Mouse (Mus musculus): Measurements from ENCODE around the gene Pagr1b.

Gene Pagr1b

DNA sequence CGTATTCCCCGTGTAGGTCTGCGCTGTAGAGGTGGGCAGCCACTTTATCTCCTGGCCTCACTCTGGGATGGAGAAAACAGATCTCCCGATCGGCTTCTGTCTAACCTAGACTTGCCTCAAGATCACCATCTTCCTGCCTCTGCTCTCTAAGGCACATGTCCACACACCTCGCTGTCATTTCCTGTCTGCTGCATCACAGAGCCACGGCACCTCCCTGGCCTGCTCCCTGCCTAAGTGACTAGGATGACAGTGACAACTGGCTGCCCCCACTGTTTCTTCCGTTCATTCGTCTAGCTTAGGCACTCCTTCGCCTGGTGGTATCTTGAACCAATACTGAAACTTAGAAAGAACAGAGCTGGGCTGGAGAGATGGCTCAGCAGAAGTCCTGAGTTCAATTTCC lies 16.7 kb downstream of the Pagr1b start:
- in situ Hi-C loops (cut with MboI): no loop called here

DNA sequence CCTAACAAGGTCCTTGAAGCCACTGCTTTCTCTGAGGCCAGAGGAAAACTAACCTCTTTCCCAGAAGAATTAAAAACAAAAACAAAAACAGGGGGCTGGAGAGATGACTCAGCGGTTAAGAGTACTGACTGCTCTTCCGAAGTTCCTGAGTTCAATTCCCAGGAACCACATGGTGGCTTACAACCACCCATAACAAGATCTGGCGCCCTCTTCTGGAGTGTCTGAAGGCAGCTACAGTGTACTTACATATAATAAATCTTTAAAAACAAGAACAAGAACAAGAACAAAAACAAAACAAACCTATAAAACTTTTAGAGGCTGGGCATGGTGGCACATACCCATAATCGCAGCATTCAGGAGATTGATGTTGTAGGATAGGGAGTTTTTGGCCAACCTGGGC lies 19.8 kb downstream of the Pagr1b start:
- in situ Hi-C loops (cut with MboI): no loop called here

DNA sequence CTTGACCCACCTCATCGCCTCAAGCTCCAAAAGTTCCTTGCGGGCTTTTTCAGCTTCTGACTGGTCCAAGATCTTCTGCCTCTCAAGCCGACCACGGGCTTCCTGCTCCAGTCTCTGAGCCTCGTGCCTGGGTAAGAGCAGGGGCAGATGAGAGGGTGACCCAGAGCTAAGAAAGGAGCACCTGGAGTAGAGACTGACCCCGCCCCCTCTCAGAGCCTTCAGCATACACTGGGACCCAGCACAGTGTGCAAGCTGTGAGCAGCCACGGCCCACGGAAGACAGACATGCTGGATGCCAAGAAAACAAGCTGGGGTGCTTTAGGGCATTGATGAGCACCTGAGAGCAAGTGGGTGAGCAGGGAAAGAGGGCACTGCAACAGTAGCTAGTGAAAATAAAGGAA lies 27.5 kb downstream of the Pagr1b start:
- in situ Hi-C loops (cut with MboI): no loop called here

DNA sequence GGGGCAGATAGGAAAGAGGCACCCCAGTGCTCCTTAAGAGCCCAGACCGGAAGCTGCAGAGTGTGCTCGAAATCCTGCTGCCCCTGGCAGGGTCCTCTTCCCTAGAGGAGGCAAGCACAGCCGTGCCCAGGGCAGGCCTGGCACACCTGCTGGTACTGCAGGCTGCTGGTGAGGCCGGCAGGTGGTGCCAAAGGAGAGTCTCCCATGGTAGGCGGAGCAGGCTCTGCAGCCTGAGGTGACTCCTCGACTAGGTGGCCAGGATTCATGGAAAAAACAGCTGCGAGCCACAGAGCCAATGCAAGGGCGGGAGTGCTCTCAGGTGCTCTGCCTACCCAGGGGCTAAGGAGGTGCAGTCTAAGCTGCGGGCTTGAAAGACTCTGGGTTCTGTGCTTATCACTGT lies 30.0 kb downstream of the Pagr1b start:
- in situ Hi-C loops (cut with MboI): no loop called here

DNA sequence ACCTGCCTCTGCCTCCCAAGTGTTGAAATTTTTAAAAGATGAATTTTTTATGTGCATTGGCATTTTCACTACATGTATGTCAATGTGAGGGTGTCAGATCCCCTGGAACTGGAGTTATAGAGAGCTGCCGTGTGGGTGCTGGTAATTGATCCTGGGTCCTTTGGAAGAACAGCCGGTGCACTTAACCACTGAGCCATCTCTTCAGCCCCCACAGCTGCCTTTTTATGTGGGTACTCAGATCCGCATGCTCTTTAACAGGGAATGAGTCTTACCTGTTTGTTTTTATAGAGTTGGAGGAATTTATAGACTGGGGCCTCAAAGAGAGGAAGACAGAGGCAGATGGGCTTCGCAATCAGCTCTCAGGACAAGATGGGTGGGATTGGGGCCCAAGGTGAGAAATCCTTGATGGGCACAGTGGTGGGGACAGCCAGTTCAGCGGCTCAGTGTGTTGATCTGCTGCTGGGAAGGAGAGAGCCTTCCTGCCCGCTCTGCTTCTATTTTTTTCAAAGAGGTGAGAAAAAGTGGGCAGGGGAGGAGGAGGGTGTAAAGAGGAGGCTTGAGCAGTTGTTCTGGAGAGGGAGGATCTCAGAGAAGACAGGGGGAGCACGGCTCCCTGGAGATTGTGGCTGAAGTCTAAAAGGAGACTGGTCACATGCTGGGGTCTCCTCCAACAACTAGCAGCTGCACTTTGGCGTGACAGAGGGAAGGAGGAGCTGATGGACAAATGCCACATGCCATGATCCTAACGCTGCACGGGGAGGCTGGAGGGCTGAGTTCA lies 31.4 kb downstream of the Pagr1b start:
- in situ Hi-C loops (cut with MboI): no loop called here

DNA sequence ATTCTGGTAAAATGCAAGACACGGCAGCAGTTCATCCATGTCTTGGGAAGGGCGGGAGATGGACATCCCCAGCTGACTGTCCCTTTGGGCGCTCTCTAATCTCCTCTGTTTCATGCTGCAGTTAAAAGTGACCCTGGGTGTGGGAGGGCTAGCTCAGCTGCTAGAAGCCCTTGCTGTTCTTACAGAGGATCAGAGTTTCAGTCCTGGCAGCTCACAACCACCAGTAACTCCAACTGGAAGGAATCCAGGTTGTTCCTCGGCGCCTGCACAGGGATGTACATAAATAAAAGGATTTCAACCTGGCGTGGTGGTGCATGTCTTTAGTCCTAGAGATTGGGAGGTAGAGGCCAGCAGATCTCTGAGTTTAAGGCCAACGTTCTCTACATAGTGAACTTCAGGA lies 33.2 kb downstream of the Pagr1b start:
- in situ Hi-C loops (cut with MboI): no loop called here

DNA sequence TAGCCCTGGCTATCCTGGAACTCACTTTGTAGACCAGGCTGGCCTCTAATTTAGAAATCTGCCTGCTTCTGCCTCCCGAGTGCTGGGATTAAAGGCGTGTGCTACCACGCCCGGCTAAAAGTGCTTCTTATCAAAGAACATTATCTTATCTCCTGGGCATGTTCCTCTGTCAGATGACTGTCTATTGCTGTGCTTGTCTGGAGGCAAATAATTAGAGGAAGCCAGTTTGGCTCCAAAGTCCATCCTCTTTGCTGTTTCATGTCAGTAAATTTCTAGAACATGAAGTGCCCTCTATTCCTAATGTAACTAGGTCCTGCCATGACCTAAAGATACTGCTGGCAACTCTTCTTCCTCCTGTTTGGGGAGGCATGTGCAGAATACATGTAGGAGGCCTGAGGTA lies 34.2 kb downstream of the Pagr1b start:
- in situ Hi-C loops (cut with MboI): no loop called here

DNA sequence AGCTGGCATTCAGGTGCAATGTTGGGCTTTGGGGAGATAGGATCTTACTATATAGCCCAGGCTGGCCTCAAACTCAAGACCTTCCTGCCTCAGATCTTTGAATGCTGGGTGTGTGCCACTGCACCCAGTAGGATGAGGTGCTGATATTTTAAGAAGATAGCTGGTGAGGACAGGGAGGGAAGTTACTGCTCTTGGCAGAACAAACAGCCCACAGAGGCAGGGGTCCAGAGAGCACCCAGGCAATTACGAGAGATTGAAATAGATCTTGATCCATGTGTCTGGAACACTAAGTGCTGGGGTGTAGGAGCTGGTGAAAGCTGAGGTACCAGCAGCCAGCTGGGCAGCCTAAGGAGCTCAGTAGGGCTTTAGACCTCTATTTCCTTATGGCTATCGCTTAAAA lies 34.7 kb downstream of the Pagr1b start:
- in situ Hi-C loops (cut with MboI): no loop called here

DNA sequence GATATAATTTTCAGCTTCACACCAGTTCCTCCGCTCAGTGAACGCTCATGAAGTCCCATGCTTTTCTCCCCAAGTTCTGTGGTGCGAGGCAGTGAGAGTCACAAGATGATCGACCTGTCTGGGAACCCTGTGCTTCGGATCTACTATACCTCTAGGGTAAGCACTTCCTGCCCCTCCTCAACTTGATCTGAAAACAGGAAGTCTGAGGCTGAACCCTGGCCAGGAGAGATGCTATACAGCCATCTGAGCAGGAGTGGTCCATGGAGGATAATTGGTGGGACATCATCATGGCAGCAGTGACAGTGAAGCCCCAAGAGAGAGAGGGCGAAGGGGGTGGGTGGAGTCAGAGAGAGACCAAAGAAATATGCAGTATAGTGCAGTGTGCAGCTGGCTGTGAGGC lies 37.4 kb downstream of the Pagr1b start:
- in situ Hi-C loops (cut with MboI): no loop called here

DNA sequence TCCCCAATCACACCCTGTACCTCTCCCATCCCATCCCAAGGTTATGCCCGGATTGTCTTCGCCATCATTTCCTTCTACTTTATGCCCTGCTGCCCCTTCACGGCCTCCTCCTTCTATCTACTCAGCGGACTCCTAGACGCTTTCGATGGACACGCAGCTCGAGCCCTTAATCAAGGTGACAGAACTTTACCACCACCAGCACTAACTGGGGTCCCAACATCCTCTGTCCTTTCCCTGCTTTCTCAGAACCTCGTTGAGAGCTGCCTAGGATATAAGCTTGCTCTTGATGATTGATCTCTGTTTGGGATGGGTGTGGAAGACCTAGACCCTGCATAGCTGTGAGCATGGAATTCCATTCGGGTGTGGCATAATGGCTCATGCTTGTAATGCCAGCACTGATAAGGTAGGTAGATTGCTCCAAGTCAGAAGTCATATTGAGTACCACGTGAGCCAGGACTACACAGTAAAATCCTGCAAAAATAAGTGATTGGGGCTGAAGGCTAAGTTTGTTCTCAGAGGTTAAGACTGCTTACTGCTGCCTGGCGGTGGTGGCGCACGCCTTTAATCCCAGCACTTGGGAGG lies 39.3 kb downstream of the Pagr1b start:
- in situ Hi-C loops (cut with MboI): no loop called here

DNA sequence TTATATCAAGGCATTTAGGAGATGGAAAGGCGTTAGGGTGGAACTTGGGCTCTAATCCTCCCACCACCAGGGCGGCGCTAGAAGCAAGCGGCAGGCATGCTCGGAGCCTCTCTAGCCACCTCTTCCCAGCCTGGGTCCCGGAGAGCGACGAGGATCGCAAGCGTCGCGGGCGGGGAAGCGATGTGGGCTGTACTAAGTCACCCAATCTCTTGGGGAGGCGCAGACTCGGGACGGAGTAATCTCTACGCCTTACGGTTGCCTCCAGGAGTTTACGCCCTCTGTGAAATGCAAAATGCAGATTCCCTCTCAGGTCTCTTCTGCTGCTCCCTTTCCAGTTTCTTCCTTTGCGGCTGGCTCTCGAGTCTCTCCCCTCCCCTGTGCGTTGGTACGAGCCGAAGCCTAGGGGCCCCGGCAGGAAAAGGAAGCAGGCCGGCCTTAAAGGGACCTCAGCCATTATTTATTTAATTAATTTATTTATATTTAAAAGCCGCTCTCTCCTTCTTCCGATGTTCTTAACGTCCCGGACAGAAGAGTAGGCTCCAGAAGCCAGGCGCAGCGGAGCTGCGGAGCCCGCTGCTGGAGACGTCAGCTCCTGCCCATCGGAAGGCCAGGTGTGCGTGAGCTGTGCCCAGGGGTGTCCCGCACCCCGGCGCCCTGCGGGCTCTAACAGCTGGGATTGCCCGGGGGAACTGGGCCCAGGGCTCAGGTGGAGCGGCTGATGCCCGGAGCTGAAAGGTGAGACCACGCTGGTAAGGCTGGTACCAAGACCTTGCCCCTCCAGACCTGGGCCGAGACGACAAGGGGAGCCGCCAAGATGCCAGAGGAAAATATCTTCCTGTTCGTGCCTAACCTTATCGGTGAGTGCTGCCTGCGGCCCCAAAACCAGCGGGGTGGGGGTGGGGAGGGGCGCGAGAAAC lies 40.1 kb downstream of the Pagr1b start, which contains the start of gene Cdiptos:
TSS of gene Cdiptos (minus strand) at position 149 of the 917 bp plus-strand sequence.
- in situ Hi-C loops (cut with MboI): no loop called here

DNA sequence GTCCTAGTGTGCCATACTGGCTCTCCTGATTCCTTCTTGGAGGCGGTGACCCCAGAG lies 40.6 kb downstream of the Pagr1b start, which contains the start of gene Cdipt:
TSS of gene Cdipt (plus strand) at position 22 of the 57 bp plus-strand sequence.
- in situ Hi-C loops (cut with MboI): no loop called here

DNA sequence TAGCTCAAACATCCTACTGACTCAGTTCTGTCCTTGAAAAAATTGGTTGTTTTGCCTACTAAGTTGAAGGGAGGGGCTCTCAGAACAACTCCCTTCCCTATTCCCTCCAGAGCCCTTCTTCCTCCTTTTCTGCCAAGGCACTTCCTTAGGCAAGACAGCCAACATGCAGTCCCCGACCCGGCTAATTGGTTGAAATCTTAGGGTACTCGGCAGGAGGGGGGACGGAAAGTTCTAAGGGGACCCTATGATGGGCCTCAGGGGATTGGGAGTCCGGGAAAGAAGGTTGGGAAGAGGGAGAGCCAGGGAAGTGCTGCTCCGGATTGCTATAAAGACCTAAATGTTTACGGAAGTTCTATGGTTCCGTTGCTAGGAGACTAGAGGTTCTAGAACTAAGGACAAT lies 40.8 kb downstream of the Pagr1b start:
- in situ Hi-C loops (cut with MboI): no loop called here

DNA sequence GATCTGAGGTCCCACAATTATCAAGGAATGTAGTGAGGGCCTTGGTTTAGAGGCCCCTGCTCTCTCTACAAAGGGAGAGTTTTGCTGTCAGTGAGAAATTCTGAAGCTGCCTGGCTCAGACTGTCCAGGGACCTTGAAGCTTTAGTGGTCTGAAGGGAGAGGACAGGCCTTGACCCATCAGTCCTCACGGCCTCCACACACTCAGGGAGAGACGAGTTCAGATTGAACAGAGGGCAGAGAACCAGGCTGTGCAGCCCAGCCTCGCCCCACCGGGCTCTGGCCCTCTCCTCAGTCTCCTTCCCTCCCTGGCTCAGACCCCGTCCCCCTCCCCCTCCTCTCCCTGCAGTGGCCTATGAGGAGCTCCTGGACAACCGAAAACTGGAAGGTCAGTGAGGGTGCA lies 48.9 kb downstream of the Pagr1b start:
- in situ Hi-C loops (cut with MboI): no loop called here

DNA sequence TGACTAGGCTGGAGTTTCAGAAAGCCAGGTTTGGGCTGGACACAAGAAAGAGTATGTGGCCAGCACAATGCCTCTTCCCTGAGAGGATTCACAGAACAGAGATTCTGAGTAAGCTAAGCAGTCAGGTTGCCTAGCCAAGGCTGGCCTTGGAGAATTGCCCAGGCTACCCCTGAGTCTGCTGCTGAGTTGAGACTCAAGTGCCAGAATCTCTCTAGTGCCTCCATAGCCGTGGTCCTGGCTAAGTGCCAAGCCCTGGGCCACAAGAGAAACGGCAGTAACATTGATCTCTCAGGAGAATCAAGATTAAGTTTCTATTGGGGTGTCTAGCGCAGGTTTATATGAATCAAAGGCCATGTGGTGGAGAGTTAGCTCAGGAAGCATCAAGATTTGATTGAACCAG lies 50.7 kb downstream of the Pagr1b start:
- in situ Hi-C loops (cut with MboI): no loop called here

DNA sequence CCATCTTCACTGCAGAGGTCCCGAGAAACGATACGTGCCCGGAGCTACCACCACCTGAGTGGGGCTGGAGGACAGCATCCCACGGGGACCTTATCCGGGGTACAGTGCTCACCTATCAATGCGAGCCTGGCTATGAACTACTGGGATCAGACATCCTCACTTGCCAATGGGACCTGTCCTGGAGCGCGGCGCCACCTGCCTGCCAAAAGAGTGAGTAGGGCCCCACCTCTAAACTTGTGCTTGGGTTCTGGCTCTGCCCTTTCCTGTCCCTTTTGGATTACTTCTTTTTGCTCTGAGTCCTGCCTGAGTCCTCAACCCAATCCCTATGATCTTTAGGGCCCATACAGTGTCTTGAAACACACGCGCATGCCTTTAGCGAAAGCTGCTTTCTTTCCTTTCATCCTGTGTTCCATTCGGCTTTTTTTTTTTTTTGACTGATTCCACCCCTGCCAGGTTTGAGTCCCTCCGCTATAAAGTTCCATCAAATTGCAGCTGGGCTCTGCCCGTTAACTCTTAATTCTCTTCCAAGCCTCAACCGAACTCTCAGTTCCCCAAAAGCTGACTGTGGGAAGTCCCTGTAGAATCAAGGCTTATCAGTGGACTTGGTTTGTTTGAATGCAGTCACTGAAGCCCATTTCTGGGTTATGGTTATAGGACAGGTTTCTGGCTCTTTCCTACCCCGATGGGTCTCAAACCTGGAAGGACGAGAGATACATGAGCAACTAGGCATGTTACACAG lies 52.6 kb downstream of the Pagr1b start:
- in situ Hi-C loops (cut with MboI): no loop called here

DNA sequence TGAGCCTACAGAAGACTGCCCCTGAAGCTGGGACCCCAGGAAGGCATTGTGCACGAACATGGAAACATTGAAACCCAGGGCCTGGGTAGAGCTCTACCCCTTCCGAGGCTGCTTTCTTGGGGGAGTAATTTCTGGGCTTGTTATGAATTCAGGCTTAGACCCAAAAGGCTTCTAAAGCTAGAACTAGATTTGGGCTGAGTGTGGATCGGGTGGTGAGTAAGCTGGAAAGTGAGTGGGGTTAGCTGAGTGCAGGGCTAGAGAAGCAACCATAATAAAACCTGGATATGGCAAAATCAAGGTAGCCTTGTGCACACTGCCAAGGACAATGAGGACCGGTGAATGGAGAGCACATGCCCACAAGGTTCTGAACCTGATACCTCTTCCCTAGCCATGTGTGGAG lies 54.3 kb downstream of the Pagr1b start:
- in situ Hi-C loops (cut with MboI): no loop called here

DNA sequence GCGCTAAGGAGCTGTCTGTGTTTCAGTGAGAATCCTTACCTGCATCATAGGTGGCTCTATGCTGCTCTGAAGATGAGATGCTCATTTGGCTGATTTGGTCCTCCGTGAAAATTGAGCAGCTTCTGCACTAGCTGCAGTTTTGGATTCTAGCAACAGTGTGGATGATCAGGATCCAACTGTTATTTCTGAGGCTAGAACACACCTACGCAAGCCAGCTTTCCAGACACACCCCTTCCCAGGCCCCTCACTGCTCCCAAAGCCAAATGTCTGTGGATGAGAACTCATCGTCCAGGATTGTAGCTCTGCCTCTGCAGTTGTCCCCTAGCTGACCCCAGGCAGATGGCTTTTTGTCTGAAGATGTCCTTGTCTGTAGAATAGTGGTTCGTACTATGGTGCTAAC lies 55.2 kb downstream of the Pagr1b start:
- in situ Hi-C loops (cut with MboI): no loop called here

DNA sequence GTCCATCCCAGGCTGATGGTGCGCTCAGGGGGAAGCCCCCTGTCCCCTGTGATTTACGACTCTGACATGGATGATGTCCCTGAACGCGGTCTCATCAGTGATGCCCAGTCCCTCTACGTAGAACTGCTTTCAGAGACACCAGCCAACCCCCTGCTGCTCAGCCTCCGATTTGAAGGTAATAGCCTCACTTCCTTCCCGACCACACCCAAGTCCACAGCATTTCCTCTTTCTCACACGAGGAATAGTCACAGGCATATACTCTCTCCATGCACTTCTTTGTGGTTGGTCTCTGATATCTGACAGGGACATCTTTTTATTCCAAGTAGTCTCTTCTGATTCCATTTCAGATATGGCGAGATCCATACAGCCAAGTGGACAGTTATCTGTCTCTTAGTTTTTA lies 56.5 kb downstream of the Pagr1b start:
- in situ Hi-C loops (cut with MboI): no loop called here

DNA sequence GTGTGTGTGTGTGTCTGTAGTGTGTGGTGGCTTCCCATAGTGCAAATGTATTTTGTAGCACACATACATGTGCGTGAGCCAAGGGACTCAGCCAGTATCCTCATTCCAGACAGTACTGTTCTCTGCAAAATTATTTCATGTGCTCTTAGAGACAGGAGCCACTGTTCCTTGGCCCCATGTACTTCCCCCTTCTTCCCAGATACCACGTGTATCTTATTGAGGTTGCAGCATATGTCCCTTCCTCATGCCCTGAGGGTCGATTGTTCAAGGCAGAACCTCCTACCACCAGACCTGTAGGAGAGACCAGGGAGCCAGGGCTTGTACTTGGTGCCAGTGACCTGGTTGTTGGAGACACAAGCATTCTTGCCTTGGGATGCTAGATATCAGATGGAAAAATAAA lies 61.2 kb downstream of the Pagr1b start:
- in situ Hi-C loops (cut with MboI): no loop called here

DNA sequence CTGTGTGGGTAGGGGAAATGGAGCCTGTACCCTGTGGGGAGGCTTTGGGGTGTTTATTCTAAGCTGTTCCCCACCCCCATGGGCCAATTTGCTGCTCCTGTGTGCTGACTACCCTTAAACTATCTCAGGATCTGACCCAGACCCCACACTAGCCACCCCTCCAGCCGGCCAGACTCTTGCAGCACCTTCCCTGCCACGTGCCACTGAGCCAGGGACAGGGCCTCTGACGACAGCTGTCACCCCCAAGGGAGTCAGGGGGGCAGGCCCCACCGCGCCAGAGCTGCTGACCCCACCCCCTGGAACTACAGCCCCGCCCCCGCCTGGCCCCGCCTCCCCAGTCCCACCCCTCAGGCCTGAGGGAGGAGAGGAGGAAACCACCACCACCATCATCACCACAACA lies 63.6 kb downstream of the Pagr1b start:
- in situ Hi-C loops (cut with MboI): no loop called here

DNA sequence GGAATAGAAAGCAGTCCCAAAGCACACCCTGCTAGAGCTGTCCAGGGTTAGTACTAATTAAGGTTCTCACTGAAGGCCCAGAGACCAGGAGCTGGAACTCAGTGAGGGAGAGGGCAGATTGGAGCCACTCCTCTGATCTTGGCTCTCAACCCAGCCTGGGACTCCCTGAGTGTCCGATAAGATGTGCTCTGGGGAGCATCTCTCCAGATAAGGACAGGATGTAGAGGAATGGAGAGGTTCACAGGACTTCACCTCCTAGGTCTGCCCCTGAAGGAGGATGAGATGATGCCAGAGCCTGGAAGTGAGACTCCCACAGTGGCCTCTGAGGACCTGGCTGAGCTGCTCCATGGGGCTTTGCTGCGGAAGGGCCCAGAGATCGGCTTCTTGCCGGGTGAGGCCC lies 64.5 kb downstream of the Pagr1b start:
- in situ Hi-C loops (cut with MboI): no loop called here

Data from mature B cell (primary cell).